Mouse (Mus musculus) erythroblast, embryonic 14.5 days (primary cell): ENCODE measurements around the gene Arl14ep.

Experiments used
- GATA1 ChIP-seq: IDR thresholded peaks from 2 replicates; pipeline ENCODE4 v1.6.1; 2012; ENCODE audit warnings: low read length, inconsistent platforms, mixed read lengths
- TAL1 ChIP-seq: IDR thresholded peaks from 3 replicates; pipeline ENCODE4 v1.6.1; 2012; ENCODE audit warnings: low read length, inconsistent platforms, mixed read lengths

DNA sequence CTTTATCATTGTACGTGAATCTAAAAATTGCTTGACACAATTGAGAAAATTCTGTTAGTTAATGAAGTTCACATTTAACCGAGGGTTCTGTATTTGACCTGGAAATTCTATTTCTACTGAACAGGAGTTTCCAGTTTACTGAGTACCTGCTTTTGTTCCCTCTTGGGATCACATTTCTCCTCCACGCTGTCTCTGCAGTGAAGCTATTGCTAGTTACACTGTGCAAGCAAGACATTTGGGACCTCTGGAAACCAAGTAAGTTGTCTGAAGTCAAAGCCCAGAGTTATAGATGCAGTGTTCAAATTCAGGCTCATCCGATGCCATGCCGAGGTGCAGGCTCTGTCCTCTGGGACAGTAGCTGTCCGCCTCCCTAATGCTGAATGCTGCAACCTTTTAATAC lies 19.2 kb downstream of the Arl14ep start:
- TF ChIP-seq GATA1: no peak
- no peak for TF ChIP-seq TAL1
